ENCODE assay signal across 10 mouse cellular contexts in genomic region chr10:79658829-79659228, GRCm38 (mm10). TPM values are rescaled to one million over a fixed set of nuclear protein-coding genes. Genes with fewer than 3 reads are reported as not detected.
DNase-seq lines count a peak whose midpoint lies in the region; ATAC-seq lines count a peak whose summit lies in the region.
"Had no signal": no experiment of that assay in that cellular context is flagged by ENCODE, and none has a peak within 500 bp of the region (broad histone marks: within the 10 kb centered on the region; RNA-seq: fewer than 3 reads in every experiment).

No protein-coding gene starts in this region.

- no peaks in the 10 kb centered on the region for H3K9me3 ChIP-seq in intestine, embryonic 15.5 days
- H3K9me3 ChIP-seq in intestine, embryonic 16.5 days (ENCODE audit: control insufficient read depth, low read length): no peaks in the 10 kb centered on the region
- H3K9me3 ChIP-seq: heart, embryonic 15.5 days had no signal

- no peak overlapping the region for H3K27ac ChIP-seq in intestine, embryonic 15.5 days
- no peak overlapping the region for H3K27ac ChIP-seq in intestine, embryonic 16.5 days (ENCODE audit: low read length)
- H3K27ac ChIP-seq: heart, embryonic 15.5 days had no signal

- 0 out of 2 replicates have a peak, but pooled peaks have one; percentile 48 for ATAC-seq in intestine, embryonic 15.5 days
- no peak for ATAC-seq in intestine, embryonic 16.5 days
- ATAC-seq in granulocyte monocyte progenitor cell, adult 5-6 weeks (replicated peaks; ENCODE audit: poor library complexity, severe bottlenecking): peak; percentile 64

- no peaks in the 10 kb centered on the region for H3K36me3 ChIP-seq in intestine, embryonic 15.5 days
- H3K36me3 ChIP-seq in intestine, embryonic 16.5 days (ENCODE audit: control insufficient read depth, insufficient read depth, low read length): no peaks in the 10 kb centered on the region
- H3K36me3 ChIP-seq: heart, embryonic 15.5 days had no signal

- H3K27me3 ChIP-seq in intestine, embryonic 15.5 days (replicated peaks): no peaks in the 10 kb centered on the region; the same call in 1 of the 2 replicates
- no peaks in the 10 kb centered on the region for H3K27me3 ChIP-seq in intestine, embryonic 16.5 days (replicated peaks; ENCODE audit: control insufficient read depth, insufficient read depth, low read length)

- H3K4me3 ChIP-seq in intestine, embryonic 15.5 days (replicated peaks): no peak overlapping the region
- H3K4me3 ChIP-seq in intestine, embryonic 16.5 days (ENCODE audit: low read length): no peak overlapping the region
- H3K4me3 ChIP-seq: heart, embryonic 15.5 days had no signal

- 14% methylated on average over 4 of the region's 4 CpGs for WGBS in intestine, embryonic 15.5 days
- 21% methylated on average over 4 of the region's 4 CpGs for WGBS in intestine, embryonic 16.5 days

- H3K9ac ChIP-seq in intestine, embryonic 15.5 days: no peak overlapping the region
- no peak overlapping the region for H3K9ac ChIP-seq in intestine, embryonic 16.5 days (ENCODE audit: low read depth, low read length)
- H3K9ac ChIP-seq: heart, embryonic 15.5 days had no signal

- peak; percentile 38 for DNase-seq in retina, embryonic 14.5 days (ENCODE audit: low spot score)
- no peak for DNase-seq in retina, postnatal 1 day
- peak; percentile 36 to 48 for DNase-seq in thymus, postnatal 36 days
- DNase-seq in ovary, postnatal 14 days (ENCODE audit: low spot score): no peak
- DNase-seq in cerebellum, adult 11-12 months: no peak

- H3K4me1 ChIP-seq in intestine, embryonic 15.5 days (replicated peaks): peaks cover 2% of the 10 kb centered on the region; the same call in 1 of the 2 replicates
- no peaks in the 10 kb centered on the region for H3K4me1 ChIP-seq in intestine, embryonic 16.5 days (ENCODE audit: control insufficient read depth, insufficient read depth, low read length)
- H3K4me1 ChIP-seq: heart, embryonic 15.5 days had no signal

- H3K4me2 ChIP-seq in intestine, embryonic 15.5 days (replicated peaks): no peak overlapping the region
- H3K4me2 ChIP-seq in intestine, embryonic 16.5 days (ENCODE audit: low read depth, low read length): no peak overlapping the region
- H3K4me2 ChIP-seq: heart, embryonic 15.5 days had no signal

RNA-seq across cellular contexts. Expression of gene Madcam1, which starts 5.5 kb away (rescaled TPM):
- polyA plus RNA-seq in intestine, embryonic 15.5 days (2015; fragmentation: Nextera tagmentation; extraction: Ambion mirVana): 23.6 and 28.6 TPM in 2 replicates
- 27.4 and 31.8 TPM in 2 replicates for polyA plus RNA-seq in intestine, embryonic 16.5 days (2015; fragmentation: Nextera tagmentation; extraction: Ambion mirVana)
- total RNA-seq in granulocyte monocyte progenitor cell, adult 5-6 weeks (2014; fragmentation: Nextera tagmentation): not detected in 2 replicates
- not detected in 2 replicates for total RNA-seq in granulocyte monocyte progenitor cell, adult 5-6 weeks (2017)
- polyA plus RNA-seq: testis, adult 2 months had no signal

RNA-seq across cellular contexts. Expression of gene Tpgs1, which starts 10.3 kb away (rescaled TPM):
- polyA plus RNA-seq in intestine, embryonic 15.5 days (2015; fragmentation: Nextera tagmentation; extraction: Ambion mirVana): 62.8 and 63.0 TPM in 2 replicates
- 56.8 and 64.4 TPM in 2 replicates for polyA plus RNA-seq in intestine, embryonic 16.5 days (2015; fragmentation: Nextera tagmentation; extraction: Ambion mirVana)
- total RNA-seq in granulocyte monocyte progenitor cell, adult 5-6 weeks (2014; fragmentation: Nextera tagmentation): 7.4 and 9.7 TPM in 2 replicates
- total RNA-seq in granulocyte monocyte progenitor cell, adult 5-6 weeks (2017): 8.1 and 14.6 TPM in 2 replicates

RNA-seq across cellular contexts. Expression of gene Odf3l2, which starts 13.3 kb away (rescaled TPM):
- not detected in 2 replicates for polyA plus RNA-seq in intestine, embryonic 15.5 days (2015; fragmentation: Nextera tagmentation; extraction: Ambion mirVana)
- not detected in 2 replicates for polyA plus RNA-seq in intestine, embryonic 16.5 days (2015; fragmentation: Nextera tagmentation; extraction: Ambion mirVana)
- not detected in 2 replicates for total RNA-seq in granulocyte monocyte progenitor cell, adult 5-6 weeks (2014; fragmentation: Nextera tagmentation)
- total RNA-seq in granulocyte monocyte progenitor cell, adult 5-6 weeks (2017): not detected in 2 replicates
- polyA plus RNA-seq: heart, embryonic 15.5 days; testis, adult 2 months had no signal

RNA-seq across cellular contexts. Expression of gene Shc2, which starts 21.1 kb away (rescaled TPM):
- 7.6 and 8.2 TPM in 2 replicates for polyA plus RNA-seq in intestine, embryonic 15.5 days (2015; fragmentation: Nextera tagmentation; extraction: Ambion mirVana)
- polyA plus RNA-seq in intestine, embryonic 16.5 days (2015; fragmentation: Nextera tagmentation; extraction: Ambion mirVana): 1.1 and 2.5 TPM in 2 replicates
- total RNA-seq in granulocyte monocyte progenitor cell, adult 5-6 weeks (2014; fragmentation: Nextera tagmentation): not detected in 2 replicates
- not detected in 2 replicates for total RNA-seq in granulocyte monocyte progenitor cell, adult 5-6 weeks (2017)

RNA-seq across cellular contexts. Expression of gene Cdc34, which starts 23.2 kb away (rescaled TPM):
- polyA plus RNA-seq in intestine, embryonic 15.5 days (2015; fragmentation: Nextera tagmentation; extraction: Ambion mirVana): 137 and 144 TPM in 2 replicates
- 120 and 128 TPM in 2 replicates for polyA plus RNA-seq in intestine, embryonic 16.5 days (2015; fragmentation: Nextera tagmentation; extraction: Ambion mirVana)
- total RNA-seq in granulocyte monocyte progenitor cell, adult 5-6 weeks (2014; fragmentation: Nextera tagmentation): 110 and 115 TPM in 2 replicates
- total RNA-seq in granulocyte monocyte progenitor cell, adult 5-6 weeks (2017): 98.7 and 142 TPM in 2 replicates

Comparison
In these comparisons a context has a peak if more than half of its experiments do, and no peak if none do; other contexts are left out.
1. DNase-seq: peak in retina, embryonic 14.5 days (single experiment) and thymus, postnatal 36 days (2 of 2); none in retina, postnatal 1 day (single experiment), ovary, postnatal 14 days (single experiment) and cerebellum, adult 11-12 months (single experiment).